Mouse (Mus musculus) G1E (cell line): ENCODE results near the gene Defb48.

Source experiments
- CTCF ChIP-seq: IDR thresholded peaks from 2 replicates; pipeline ENCODE4 v1.5.1; 2012; ENCODE audit warnings: low read depth, low read length, inconsistent platforms, mixed read lengths
- GATA1 ChIP-seq: IDR thresholded peaks from 2 replicates; pipeline ENCODE4 v1.6.1; 2012; ENCODE audit warnings: borderline replicate concordance, low read length, inconsistent platforms, mixed read lengths
- GATA2 ChIP-seq: IDR thresholded peaks from 2 replicates; pipeline ENCODE4 v1.6.1; 2012; ENCODE audit warnings: low read depth, low read length, inconsistent platforms, borderline replicate concordance
- POLR2AphosphoS5 ChIP-seq: IDR thresholded peaks from 2 replicates; pipeline ENCODE4 v1.6.1; 2012; ENCODE audit warnings: low read depth, low read length, inconsistent platforms; ENCODE audit not compliant: insufficient replicate concordance
- TAL1 ChIP-seq: conservative IDR thresholded peaks from 2 replicates; pipeline ENCODE4 v1.6.1; 2012; ENCODE audit warnings: low read depth, low read length, inconsistent platforms, mixed read lengths

DNA sequence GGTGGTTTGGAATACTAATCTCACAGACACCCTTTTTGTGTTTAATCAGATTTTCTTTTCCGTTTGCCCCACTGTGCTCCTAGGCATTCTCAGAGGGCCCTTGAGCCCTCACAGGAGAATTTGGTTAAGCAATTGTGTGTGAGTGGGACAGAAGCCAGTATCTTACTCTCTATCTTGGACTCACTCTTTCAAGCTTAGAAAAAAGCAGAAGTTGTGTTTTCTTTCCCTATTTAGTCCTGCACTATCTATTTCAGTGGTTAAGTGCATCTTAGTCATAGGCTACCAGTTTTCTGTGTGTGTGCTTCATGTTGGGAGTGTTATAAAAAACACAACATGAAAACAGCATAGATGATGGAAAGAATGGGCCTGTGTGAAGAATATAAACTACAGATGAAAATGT lies 4.5 kb downstream of the Defb48 start:
- TF ChIP-seq CTCF (no peak), TAL1 (no peak), GATA1 (no peak), POLR2AphosphoS5 (no peak), GATA2 (no peak)
